Mouse (Mus musculus) liver, adult (tissue): ENCODE results near the gene Ccdc63.

Experiments
- GATA4 ChIP-seq: IDR thresholded peaks from 2 replicates; pipeline ENCODE4 v1.6.1; 2014; ENCODE audit warnings: mild to moderate bottlenecking, low read length; ENCODE audit not compliant: insufficient replicate concordance

The Ccdc63 gene

DNA sequence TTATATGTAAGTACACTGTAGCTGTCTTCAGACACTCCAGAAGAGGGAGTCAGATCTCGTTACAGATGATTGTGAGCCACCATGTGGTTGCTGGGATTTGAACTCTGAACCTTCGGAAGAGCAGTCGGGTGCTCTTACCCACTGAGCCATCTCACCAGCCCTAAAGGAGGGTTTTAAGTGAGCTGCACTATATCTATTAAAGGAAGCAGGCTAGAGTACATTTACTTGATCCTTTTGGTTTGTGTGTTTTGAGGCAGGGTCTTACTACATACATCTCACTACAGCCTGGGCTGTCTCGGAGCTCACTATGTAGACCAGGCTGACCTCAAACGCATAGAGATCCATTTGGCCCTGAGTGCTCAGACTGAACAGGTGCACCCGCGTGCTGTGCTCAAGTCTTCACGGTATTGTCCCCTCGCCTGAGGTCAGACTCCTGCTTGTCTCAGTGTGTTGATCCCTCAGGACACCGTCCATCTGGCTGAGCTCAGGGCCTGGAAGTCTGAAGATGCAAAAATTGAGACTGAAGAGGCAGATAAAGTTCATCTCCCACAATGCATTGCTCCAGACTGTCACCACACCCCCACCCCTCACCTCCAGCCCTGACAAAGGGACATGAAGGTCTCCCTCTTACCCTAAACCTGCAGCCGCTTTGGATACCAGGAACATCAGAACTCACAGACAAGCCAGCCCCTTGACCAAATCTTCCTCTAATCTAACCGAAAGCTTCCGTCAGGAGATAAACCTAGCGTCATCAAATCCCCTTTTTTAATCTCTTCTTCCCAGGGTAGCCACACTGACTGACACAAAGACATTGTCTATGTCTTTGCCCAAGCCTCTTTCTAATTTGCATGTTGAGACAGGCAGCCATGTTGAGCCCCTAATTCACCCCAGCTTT is 6.0 kb downstream of the Ccdc63 start:
- no peak for TF ChIP-seq GATA4

DNA sequence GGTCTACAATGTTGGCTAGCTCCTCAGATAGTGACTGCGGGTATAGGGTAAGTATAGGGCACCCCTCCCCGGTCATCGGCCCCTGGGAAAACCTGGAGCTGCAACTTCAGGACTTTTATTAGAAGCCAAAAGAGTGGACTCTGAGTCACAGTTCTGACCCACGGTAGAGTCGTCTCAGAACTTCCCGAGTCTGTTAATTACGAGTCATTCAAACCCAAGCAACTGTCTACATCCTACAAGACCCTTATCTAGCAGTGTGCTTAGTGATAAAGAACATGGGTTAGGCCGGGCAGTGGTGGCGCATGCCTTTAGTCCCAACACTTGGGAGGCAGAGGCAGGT is 7.6 kb downstream of the Ccdc63 start:
- no peak for TF ChIP-seq GATA4

DNA sequence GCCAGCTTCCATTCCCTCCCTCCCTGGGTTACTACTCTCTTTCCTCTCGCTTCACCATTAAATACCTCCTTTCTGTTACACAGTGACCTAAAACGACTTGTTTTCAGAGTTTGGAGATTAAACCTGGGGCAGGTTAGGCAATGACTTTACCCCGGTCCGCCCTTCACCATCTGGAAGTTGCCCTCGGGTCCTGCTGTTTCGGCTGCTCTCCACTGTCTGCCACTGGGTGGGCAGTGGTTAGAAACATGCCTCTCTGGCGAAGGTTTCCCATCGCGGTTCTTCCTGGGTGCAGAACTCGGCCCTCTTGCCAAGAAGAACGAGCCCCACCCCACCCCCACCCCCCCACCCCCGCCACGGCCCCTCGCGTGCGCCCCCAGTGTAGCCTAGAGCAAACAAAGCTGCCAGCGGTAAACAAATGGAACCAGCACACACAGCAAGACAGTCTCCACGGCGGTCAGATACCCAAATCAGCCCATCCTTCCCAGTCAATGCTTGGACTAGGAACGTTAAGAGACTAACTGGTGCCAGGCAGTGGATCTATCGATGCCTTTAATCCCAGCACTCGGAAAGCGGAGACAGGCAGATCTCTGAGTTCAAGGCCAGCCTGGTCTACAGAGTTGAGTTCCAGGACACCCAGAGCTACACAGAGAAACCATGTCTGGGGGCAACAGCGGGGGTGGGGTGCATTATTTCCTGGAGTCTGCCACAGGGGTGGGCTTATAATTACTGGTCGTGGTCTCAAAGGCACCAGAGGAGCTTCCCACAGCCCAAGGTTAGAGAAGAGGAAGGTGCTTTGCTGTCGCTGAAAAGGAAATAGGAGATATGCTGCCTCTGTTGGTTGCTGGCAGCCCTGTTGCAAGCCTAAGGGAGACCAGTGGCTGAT is 8.2 kb downstream of the Ccdc63 start:
- no peak for TF ChIP-seq GATA4

DNA sequence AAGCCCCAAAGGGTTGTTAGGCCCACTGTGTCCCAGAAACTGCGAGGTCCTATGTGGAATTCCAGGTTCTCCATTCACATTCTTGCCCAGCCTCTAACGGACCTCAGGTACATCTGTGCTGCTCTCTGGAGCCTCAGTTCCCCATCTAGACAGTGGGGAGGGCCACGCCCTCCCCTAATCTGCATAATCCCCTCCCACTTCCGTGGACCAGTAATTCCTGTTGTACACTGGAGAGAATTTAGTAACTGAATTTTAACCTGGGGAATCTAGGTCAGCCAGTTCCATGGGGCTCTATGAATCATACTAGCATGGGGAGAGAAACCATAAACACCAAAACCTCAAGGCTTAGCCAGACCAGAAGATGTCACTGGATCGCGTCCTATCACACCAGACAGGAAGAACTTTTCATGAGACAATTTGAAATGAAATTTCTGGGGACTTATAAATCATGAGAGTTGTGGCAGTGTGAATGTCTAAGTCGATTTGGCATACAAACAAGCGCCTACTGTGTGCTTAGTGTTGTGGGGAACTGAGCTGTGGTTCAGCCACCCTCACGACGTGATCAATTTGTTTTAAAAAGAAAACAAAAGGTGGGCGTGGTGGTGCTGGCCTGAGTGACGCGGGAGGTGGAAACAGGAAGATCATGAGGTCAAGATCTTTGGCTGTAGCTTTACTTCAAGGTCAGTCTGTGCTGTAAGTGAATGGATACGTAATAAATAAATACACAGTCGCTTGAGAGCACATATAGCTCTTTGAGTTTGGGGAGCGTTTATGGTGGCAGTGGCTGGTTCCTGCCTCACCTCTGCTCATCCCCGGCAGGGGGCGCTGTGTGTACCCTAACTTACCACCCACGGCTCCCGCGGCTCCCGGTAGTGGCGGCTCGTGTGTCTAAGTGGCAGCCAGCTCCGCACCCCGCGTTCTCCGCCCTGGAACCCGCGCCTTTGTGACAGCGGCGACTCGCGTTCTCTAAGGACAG is 9.3 kb downstream of the Ccdc63 start:
- TF ChIP-seq GATA4, result no peak

DNA sequence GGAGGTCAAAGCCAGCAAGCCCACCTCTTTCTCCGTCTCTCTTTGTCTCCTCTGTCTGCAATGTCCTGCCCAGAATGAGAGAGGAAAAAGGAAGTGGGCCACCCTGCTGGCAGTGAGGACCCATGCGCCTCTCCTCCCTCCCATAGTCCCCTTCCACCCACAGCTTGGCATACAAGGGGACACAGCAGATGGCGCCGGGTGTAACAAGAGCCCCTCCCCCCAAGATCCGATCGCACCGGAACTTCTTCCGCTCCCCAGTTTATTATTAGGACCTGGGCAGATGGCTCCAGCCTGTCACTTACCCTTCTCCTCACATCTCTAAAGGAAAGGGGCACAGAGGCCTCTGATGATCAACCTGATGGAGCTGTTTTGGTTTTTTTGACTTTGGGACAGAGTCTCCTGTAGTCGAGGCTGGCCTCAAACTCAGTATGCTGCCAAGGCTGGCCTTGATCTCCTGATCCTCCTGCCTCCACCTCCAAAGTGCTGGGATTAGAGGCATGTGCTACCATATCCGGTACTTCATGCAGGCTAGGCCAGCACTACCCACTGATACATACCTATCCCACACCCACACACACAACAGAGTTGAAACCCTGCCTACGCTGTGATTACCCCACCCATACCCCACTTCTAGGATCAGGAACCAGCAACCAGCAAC is 10.2 kb downstream of the Ccdc63 start:
- no peak for TF ChIP-seq GATA4

DNA sequence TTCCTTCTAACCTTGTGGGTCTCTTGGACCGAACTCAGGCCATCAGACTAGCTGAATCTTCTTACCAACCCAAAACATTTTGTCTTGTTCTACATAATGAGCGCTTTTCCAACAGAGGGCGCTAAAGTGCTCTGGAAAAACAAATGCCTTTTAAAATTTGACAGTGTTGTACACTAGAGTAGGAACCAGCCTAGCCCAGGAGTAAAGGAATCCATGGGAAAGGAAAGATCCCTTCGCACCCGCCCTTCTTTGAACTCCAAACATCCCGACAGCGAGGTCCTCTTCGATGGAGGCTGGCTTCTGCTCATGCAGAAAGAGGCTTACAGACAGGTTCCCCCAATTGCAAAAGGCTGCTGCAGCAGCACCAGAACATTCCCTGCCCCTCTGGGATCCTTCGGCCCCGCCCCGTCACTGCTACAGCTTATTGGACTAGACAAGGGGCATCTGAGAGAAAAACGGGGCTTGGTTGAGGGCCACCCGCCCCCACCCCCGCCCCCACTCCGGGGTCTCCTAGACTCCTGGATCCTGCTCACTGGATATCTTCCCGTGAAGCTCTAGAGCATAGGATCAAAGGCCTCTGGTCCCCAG is 11.5 kb downstream of the Ccdc63 start:
- TF ChIP-seq GATA4, result no peak

DNA sequence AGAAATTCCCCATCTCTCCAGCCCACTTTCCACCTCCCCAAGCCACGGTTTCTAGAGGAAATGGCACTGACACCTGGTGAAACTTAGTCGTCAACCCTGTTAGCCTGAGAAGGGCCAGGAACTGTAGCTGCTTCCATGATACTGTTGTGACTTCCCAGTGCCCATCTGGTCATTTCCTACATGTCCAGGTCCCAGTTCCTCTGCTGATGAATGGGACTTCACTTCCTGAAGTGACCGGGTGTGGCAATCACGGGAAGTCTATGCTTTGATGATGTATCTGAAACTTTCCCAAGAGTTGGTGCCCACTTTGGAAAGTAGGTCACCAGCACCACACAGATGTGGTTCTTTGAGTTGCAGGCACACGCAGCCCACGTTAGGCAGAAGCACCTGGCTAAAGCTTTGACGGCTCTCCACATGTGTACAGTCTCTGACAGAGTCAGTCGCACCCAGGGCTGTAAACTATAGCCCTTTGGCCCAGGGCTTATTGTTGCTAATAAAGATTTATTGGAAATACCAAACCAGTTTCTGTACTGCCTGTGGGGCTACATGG is 15.3 kb downstream of the Ccdc63 start:
- TF ChIP-seq GATA4, result no peak

DNA sequence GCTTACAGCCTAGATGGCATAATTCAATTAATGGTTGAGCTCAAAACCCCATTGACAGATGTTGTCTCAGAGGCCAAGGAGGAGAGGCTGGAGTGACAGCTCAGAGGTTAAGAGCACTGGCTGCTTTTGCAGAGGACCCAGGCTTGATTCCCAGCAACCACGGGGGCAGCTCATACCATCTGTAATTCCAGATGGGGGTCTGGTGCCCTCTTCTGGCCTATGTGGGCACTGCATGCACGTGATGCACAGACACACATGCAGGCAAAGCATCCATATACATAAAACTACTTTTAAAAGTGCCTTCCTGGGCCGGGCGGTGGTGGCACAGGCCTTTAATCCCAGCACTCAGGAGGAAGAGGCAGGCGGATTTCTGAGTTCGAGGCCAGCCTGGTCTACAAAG is 24.4 kb downstream of the Ccdc63 start:
- TF ChIP-seq GATA4, result no peak

DNA sequence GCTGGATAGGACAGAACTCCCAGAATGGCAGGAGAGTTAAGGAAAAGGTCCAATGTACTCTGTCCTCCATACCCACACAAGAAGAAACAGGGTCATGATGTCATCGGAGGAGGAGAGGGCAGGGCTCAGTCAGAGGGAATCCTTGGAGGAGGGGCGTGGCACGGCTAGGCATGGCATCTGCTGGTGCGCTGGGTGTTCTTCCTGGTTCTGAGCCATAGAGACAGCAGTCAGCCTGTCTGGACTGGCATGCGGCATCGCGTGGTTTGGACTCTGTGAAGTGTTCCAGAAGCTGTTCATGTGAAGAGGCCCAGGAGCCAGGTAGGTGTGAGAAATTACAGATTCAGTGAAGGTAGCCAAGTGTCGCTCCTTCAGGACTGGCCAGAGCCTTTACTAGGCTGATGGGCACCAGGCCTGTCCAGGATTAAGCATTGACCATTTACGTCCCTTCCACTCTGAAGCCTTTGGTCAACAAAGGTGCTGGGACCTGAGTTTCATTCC is 25.3 kb downstream of the Ccdc63 start:
- no peak for TF ChIP-seq GATA4

DNA sequence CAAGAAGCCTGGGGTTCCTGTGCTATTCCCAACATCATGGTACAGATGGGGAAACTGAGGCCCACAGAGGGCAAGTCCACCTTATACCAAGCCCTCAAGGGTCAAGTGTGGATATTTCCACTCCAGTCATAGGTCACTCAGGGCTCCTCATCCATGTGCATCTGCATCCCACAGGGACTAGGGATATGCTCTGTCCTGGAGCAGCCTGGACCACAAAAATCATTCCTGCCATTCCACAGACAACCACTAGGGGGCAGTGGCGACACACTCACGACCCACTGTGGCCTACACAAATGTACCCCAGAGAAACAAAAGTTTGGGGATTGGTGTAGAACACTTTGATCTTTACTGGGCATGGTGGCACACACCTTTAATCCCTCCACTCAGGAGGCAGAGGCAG is 26.4 kb downstream of the Ccdc63 start:
- no peak for TF ChIP-seq GATA4

DNA sequence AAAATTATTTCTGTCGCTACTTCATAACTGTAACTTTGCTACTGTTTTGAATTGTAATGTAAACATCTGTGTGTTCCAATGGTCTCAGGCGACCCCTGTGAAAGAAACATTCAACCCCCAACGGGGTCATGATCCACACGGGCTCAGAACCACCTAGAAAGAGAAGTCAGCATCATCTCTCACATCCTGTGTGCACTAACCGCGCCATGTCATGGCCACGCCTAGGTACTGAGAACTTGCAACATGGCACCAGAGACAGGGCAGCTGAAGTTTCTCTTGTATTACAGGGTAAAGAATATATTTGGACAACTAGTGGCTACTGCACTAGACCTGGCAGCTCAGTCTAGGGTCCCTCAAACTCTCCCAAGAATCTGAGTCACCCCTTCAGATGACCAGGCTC is 27.2 kb downstream of the Ccdc63 start:
- TF ChIP-seq GATA4, result no peak

DNA sequence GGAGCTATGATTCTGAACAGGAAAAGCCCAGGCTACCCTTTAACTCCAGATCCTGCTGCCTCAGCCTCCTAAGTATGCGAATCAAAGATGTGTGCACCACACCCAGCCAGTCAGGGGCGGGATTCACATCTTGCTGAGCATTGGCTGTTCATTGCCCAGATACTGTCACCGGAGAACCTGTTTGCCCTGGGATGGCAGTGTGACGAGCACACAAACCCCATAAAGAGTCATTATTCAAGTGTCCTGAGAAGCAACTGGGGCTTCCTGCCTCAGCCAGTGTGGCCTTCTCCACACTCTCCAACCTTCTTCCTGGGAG is 28.7 kb downstream of the Ccdc63 start:
- no peak for TF ChIP-seq GATA4

DNA sequence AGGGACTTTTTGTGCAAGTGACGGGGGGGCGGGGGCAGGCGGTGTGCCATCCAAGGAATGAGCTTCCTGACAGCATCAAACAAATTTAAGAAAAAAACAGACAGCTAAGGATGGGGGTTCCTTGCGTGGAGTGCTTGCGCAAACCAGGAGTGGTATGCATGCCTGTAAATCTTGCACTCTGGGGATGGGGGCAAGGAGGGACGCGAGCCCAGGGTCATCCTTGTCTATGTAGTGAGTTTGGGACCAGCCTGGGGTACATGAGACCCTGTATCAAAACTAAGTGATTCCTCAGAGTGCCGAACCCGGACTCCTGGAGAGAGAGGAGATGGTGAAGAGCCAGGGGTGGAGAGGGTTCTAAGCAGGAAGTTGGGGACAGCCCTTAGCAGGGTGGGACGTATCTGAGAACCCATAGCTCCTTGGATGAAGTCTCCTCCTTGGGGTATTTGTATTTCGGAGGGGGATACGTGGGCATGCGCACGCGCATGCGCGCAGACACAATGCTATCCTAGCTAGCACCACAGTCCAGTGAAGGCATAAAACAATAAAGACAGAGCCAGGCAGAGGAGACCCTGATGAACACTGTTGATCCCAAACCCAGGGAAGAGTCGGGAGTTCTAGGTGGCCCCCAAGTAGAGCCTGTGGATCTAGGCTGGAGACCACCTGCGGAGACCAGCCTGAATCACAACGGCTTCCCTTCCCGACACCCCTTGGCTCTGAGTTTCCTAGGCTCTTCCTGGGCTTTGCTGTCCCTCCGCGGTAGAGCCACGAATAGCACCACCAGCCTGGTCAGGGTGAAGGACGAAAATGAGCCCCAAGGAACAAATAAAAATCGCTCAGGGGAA is 29.3 kb downstream of the Ccdc63 start:
- no peak for TF ChIP-seq GATA4
